Mouse (Mus musculus) cortical plate, adult 2 months (tissue): Measurements from ENCODE around the gene Lpgat1. TPM values are rescaled to one million over a fixed set of nuclear protein-coding genes. Genes with fewer than 3 reads are reported as not detected.

ENCODE experiments used
- H3K27ac ChIP-seq: fragments of 200-500 bp; 2 replicates; pipeline ENCODE4 v1.5.1; 2012; ENCODE audit warnings: low read length, control low read depth, inconsistent platforms; ENCODE audit not compliant: insufficient read depth
- H3K4me1 ChIP-seq: fragments of 200-500 bp; 2 replicates; pipeline ENCODE4 v1.6.1; 2011; ENCODE audit warnings: low read length; ENCODE audit not compliant: control insufficient read depth, insufficient read depth
- H3K4me3 ChIP-seq: fragments of 200-500 bp; 2 replicates; pipeline ENCODE4 v1.5.1; 2011; ENCODE audit warnings: mild to moderate bottlenecking, low read length, control low read depth; ENCODE audit not compliant: insufficient read depth
- CTCF ChIP-seq: fragments of 200-500 bp; IDR thresholded peaks from 2 replicates; pipeline ENCODE4 v1.5.1; 2011; ENCODE audit warnings: mild to moderate bottlenecking, control low read depth, low read length; ENCODE audit not compliant: insufficient read depth; ENCODE audit errors: extremely low read depth
- POLR2A ChIP-seq: fragments of 200-500 bp; IDR thresholded peaks from 2 replicates; pipeline ENCODE4 v1.6.1; 2011; ENCODE audit warnings: mild to moderate bottlenecking, low read length, control low read depth; ENCODE audit not compliant: insufficient read depth; ENCODE audit errors: extremely low read depth
- polyA plus RNA-seq: library from polyadenylated mRNA; depleted of rRNA; stranded (reverse); fragments of >200 nt; gene quantifications from 2 replicates; pipeline ENCODE4 v1.2.3, GENCODE M21; 2012

Lpgat1 gene
- polyA plus RNA-seq, 1 experiment = 74.2 TPM

DNA sequence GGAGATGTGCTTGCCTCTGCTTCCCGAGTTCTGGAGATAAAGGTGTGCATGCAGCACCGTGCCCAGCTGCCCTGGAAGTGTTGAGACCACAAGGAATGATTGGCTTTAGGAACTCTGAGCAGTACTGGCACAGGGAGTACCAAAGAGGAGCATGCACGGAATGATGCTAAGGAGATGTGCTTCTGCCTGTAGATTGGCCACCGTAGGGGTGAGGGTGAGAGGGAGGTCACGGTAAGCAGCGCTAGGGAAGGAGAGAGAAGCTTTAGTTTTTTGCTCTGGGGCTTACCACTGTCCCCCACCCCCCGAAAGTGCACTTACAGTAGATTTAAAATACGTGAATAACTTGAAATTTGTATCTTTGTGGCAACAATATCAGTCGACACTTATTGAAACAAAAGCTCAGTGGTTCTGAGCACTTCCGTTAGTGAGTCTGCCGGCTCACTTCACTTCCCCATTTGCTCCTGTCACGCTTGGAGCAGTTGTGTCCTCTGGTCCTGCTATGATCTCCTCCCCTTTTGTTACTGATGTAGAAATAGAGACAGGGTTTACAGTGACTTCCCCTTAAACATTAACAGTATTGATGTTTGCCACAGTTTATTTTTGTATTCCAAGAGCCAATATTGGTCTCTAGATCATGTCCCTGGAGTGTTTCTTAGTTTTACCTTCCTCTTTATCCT, 6.9 kb downstream of the Lpgat1 start:
- H3K4me3 ChIP-seq = no peak overlapping the region

DNA sequence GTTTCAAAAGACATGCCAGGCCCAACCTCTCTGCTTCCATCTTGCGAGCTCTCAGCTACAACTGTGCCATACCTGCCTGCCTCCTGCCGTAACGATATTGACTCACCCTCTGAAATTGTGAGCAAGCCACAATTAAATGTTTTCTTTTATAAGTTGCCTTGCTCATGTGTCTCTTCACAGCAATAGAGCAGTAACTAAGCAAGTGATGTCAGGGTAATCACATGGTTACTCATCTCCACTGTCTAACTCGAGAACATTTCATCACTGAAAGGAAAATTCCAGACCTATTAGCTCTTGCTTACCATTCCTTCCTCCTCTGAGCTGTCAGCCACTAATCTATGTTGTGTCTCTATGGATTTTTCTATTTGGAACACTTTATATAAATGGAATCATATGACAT, 15.0 kb downstream of the Lpgat1 start:
- Histone ChIP-seq H3K4me1 (peaks cover 4% of the 10 kb centered on the region), H3K4me3 (no peak overlapping the region), H3K27ac (no peak overlapping the region)
- TF ChIP-seq POLR2A (no peak), CTCF (no peak)

More for the DNA sequence above, 6.9 kb downstream of the Lpgat1 start:
- Histone ChIP-seq H3K4me1 (peaks cover 8% of the 10 kb centered on the region), H3K27ac (no peak overlapping the region)
- no peak for TF ChIP-seq CTCF
- no peak for TF ChIP-seq POLR2A

DNA sequence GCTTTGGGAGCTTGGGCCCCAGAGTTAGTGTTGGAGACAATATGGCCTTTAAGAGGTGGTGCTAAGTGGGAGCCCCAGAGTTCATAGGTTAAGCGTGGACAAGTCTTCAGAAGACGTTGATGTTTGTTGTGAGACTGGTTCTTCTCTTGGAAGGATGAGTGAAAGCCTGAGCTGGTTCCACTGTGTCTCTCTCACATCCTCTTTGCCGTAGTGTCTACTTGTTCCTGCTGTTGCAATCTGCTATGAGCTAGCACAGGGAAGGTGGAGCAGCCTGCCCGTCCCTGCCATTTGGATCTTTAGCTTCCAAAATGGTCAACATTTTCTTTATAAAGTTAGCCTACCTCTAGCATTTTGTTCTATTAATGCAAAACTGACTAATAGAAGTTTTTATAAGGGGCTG, 16.2 kb downstream of the Lpgat1 start:
- H3K4me1 ChIP-seq = peaks cover 5% of the 10 kb centered on the region

DNA sequence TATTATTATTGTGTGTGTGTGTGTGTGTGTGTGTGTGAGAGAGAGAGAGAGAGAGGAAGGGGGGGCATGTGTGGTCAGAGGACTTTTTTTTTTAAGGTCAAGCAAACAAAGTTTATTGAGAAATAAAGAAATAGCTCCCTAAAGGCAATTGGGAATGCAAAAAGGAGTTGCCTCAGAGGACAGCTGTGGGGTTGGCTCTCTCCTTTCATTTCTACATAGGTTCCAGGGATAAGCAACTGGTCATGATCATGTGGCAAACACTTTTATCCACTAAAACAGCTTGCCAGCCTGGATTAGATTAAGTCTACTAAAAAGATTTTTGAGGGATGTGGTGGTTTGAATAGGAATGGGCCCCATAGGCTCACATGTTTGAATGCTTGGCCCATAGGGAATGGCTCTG, 18.8 kb downstream of the Lpgat1 start:
- H3K4me1 ChIP-seq = peaks cover 3% of the 10 kb centered on the region
- H3K4me3 ChIP-seq = no peak overlapping the region
- no peak overlapping the region for H3K27ac ChIP-seq
- TF ChIP-seq CTCF (no peak), POLR2A (no peak)

More for the DNA sequence above, 16.2 kb downstream of the Lpgat1 start:
- Histone ChIP-seq H3K27ac (no peak overlapping the region), H3K4me3 (no peak overlapping the region)
- no peak for TF ChIP-seq POLR2A
- no peak for TF ChIP-seq CTCF

DNA sequence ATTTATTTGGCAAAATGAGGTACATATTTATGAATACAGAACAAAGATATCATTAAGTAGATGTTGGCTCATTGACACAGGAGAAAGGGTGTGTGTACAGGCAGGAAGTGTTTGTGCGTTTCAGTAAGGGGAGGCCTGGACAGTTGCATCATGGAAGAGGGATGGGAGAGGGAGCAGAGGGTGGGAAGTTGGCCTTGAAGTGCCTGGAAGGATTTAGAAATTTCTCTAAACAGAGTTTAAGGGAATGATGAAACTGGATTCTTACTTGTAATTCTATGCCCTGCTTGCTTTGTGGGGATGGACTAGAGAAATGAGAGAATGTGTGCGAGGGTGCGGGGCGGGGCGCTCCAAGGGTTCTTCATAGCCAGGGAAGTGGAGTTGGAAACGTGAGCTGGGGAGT, 20.2 kb downstream of the Lpgat1 start:
- no peak overlapping the region for H3K4me3 ChIP-seq
- H3K4me1 ChIP-seq = peaks cover 2% of the 10 kb centered on the region; the same call in 1 of the 2 replicates
- TF ChIP-seq CTCF (no peak), POLR2A (no peak)
- no peak overlapping the region for H3K27ac ChIP-seq

DNA sequence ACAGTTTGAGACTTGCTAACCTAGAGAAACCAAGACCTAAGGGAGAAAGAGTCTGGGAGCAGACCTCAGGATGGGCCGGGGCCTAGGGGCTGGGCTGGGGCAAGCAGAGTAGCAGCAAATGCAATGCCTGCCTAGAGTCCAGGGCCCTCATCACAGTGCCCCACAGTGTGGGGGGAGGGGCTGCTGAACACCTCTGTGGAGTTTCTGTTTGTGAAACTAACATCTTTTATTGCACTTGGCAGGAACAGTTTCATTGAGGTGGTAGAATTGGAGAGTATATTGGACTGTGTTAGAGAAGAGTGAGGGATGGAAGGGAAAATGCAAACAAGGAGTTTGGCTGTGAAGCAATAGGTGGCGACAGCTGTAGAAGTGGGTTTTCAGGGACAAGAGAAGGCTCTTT, 21.1 kb downstream of the Lpgat1 start:
- Histone ChIP-seq H3K27ac (no peak overlapping the region), H3K4me1 (peaks cover 2% of the 10 kb centered on the region; the same call in 1 of the 2 replicates), H3K4me3 (no peak overlapping the region)
- TF ChIP-seq POLR2A (no peak), CTCF (no peak)

DNA sequence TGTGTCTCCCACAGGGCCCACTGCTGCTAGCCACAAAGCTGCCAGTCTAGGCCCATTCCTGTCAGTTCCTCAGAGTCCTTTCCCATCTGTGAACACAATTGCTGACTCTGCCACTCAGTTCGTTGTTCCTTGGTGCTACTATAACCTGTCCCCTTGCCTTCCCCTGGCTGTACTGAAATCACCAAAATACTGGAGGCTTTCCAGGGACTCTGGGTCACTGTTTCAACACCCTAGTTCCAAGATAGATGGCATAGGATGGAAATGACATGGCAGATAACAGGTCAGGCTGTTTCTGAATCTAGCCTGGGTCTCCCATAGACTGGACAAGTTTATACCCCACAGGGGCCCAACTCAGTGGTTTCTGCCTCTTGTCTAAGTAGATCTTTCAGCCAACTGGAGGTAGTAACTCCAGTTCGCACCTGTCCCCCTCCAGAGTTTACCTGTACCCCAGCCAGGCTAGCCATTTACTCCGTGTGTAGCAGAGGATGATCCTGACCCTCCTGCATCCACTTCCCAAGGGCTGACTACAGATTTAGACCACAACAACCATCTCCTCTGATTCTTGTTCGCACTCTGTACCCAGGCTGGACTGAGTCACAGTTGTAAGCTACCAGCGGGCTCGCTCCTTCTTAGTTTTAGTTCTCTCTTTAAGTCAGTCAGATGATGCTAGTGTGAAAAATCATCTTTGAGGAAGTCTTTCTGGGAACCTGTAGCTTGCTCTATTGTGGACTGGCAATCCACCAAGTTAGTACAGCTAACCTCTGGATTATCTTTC, 23.1 kb downstream of the Lpgat1 start:
- Histone ChIP-seq H3K4me3 (no peak overlapping the region), H3K27ac (no peak overlapping the region), H3K4me1 (peaks cover 2% of the 10 kb centered on the region; the same call in 1 of the 2 replicates)
- TF ChIP-seq CTCF = no peak
- TF ChIP-seq POLR2A = no peak

DNA sequence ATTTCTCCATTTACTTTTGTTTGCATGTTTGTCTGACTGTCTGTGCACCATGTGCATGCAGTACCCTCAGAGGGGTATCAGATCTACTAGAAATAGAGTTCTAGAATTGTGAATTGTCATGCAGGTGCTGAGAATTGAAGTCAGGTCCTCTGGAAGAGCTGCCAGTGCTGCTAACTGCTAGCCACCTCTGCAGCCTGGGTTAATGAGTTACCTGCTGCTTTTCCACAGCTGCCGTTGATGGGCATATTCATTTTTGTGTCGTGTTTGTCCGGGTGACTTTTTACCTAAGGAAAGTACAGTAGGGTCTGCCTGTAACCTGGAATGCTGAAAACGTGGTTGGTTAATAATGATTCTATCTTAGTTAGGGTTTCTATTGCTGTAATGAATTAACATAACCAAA, 24.0 kb downstream of the Lpgat1 start:
- Histone ChIP-seq H3K27ac (no peak overlapping the region), H3K4me1 (peaks cover 2% of the 10 kb centered on the region; the same call in 1 of the 2 replicates), H3K4me3 (no peak overlapping the region)
- TF ChIP-seq POLR2A (no peak), CTCF (no peak)

DNA sequence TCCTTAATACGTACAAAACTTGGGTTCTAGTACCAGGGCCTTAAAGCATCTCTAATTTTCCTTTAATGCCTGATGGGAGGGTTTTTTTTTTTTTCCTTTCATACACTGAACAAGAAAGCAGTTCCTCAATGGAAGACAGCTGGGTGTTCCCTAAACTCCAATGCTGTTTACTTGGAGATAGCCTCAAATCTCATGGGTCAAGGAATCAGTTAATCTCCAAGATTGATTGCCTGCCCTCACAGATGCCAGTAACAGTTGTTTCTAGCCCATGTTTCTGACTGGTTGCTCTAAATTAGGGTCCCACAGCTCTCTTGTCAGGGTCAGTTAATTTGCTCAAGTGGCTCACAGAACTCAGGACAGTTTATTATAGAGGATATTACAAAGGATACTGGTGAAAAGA, 30.8 kb downstream of the Lpgat1 start:
- Histone ChIP-seq H3K4me1 (no peaks in the 10 kb centered on the region), H3K27ac (no peak overlapping the region), H3K4me3 (no peak overlapping the region)
- TF ChIP-seq CTCF = no peak
- no peak for TF ChIP-seq POLR2A
